Mouse (Mus musculus): ENCODE measurements around the gene Nav2. TPM values are rescaled to one million over a fixed set of nuclear protein-coding genes. Genes with fewer than 3 reads are reported as not detected.

Nav2 gene
- polyA plus RNA-seq, 1 experiment = 51.7 TPM

DNA sequence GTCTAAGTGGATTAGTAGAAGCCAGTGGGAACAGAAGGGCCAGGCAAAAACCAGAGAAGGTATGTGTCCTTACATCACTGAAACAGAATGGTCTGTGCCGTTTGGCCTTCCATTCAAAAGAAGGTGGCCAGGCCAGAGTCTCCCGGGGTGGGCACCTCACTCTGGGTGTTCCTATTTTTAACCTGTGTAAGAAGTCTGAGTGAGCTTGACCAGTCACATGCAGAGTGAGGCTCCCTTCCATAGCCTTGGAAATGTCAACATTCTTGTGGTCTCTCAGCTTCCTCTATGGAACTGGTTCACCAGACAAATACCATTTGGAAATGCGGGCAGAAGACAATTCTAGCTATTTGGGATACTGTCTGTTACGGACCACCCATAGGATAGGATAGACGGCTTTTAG lies 494.0 kb downstream of the Nav2 start:
- no peaks in the 10 kb centered on the region for H3K9me3 ChIP-seq (replicated peaks; ENCODE audit: control insufficient read depth, insufficient read depth, low read length, poor library complexity, severe bottlenecking)
- no peaks in the 10 kb centered on the region for H3K4me1 ChIP-seq (ENCODE audit: control insufficient read depth, insufficient read depth, low read length)
- TF ChIP-seq CTCF (IDR thresholded peaks at IDR 0.05; ENCODE audit: low read depth, low read length) (no peak), EP300 (IDR thresholded peaks at IDR 0.05; ENCODE audit: insufficient read depth, low read depth, low read length) (no peak), POLR2A (IDR thresholded peaks at IDR 0.05; ENCODE audit: insufficient read depth, low read length) (no peak)
- H3K27ac ChIP-seq (ENCODE audit: insufficient read depth, low read length) = no peak overlapping the region
- no peak overlapping the region for H3K4me3 ChIP-seq (ENCODE audit: low read depth, low read length)
- H3K9ac ChIP-seq (ENCODE audit: low read depth, poor library complexity, severe bottlenecking) = no peak overlapping the region
- H3K36me3 ChIP-seq (ENCODE audit: control insufficient read depth, insufficient read depth, low read length, poor library complexity, severe bottlenecking) = no peaks in the 10 kb centered on the region
- no peaks in the 10 kb centered on the region for H3K27me3 ChIP-seq (ENCODE audit: control insufficient read depth, insufficient read depth, low read length, poor library complexity, severe bottlenecking)

DNA sequence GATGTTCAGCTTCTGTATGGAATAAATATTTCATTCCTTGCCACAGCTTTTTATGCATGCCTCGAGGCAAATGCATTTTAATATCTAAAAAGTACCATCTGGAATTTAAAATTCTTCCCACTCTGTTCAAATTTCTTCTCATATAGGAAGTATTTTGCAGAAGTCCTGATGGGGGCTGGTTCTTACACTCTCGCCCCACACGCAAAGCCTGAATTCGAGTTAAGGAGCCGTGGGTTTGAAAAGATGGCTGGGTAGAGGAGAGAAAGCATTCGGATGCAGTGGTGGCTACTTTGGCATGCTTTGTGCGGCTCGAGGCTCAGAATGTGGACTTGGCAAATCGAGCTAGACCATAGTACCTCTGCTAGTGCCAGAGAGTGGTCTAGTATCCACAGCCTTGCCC lies 499.2 kb downstream of the Nav2 start:
- no peak for TF ChIP-seq EP300 (IDR thresholded peaks at IDR 0.05; ENCODE audit: insufficient read depth, low read depth, low read length)
- TF ChIP-seq POLR2A (IDR thresholded peaks at IDR 0.05; ENCODE audit: insufficient read depth, low read length) = no peak
- TF ChIP-seq CTCF (IDR thresholded peaks at IDR 0.05; ENCODE audit: low read depth, low read length) = no peak
- Histone ChIP-seq H3K27me3 (ENCODE audit: control insufficient read depth, insufficient read depth, low read length, poor library complexity, severe bottlenecking) (no peaks in the 10 kb centered on the region), H3K36me3 (ENCODE audit: control insufficient read depth, insufficient read depth, low read length, poor library complexity, severe bottlenecking) (no peaks in the 10 kb centered on the region), H3K9ac (ENCODE audit: low read depth, poor library complexity, severe bottlenecking) (no peak overlapping the region), H3K27ac (ENCODE audit: insufficient read depth, low read length) (no peak overlapping the region), H3K4me1 (ENCODE audit: control insufficient read depth, insufficient read depth, low read length) (no peaks in the 10 kb centered on the region), H3K9me3 (replicated peaks; ENCODE audit: control insufficient read depth, insufficient read depth, low read length, poor library complexity, severe bottlenecking) (no peaks in the 10 kb centered on the region), H3K4me3 (ENCODE audit: low read depth, low read length) (no peak overlapping the region)

GRCm38 (mm10) chr7:49408625-49409024 lies 500.1 kb downstream of the Nav2 start:
- H3K27me3 ChIP-seq (ENCODE audit: control insufficient read depth, insufficient read depth, low read length, poor library complexity, severe bottlenecking) = no peaks in the 10 kb centered on the region
- no peaks in the 10 kb centered on the region for H3K4me1 ChIP-seq (ENCODE audit: control insufficient read depth, insufficient read depth, low read length)
- no peaks in the 10 kb centered on the region for H3K9me3 ChIP-seq (replicated peaks; ENCODE audit: control insufficient read depth, insufficient read depth, low read length, poor library complexity, severe bottlenecking)
- no peak overlapping the region for H3K27ac ChIP-seq (ENCODE audit: insufficient read depth, low read length)
- no peaks in the 10 kb centered on the region for H3K36me3 ChIP-seq (ENCODE audit: control insufficient read depth, insufficient read depth, low read length, poor library complexity, severe bottlenecking)
- TF ChIP-seq POLR2A (IDR thresholded peaks at IDR 0.05; ENCODE audit: insufficient read depth, low read length) (no peak), CTCF (IDR thresholded peaks at IDR 0.05; ENCODE audit: low read depth, low read length) (no peak), EP300 (IDR thresholded peaks at IDR 0.05; ENCODE audit: insufficient read depth, low read depth, low read length) (no peak)
- H3K9ac ChIP-seq (ENCODE audit: low read depth, poor library complexity, severe bottlenecking) = no peak overlapping the region
- H3K4me3 ChIP-seq (ENCODE audit: low read depth, low read length) = no peak overlapping the region

DNA sequence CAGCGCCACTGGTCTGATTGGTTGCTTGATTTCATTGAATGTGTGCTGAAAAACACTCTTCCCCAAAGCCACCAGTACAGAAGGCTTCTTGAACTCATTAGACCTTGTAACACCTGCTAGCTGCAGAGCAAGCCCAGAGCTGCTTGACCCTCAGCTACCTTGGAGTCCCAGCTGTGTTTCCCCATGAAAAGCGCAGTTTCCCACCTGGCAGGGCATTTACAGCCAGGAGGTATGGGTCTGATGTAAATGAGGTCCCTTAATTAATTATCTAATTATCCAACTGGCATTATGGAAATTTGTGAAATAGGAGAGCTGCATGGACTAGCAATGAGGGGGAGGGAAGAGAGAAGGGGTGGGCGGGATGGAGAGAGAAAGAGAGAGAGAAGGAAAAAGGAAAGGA lies 500.7 kb downstream of the Nav2 start:
- Histone ChIP-seq H3K27ac (ENCODE audit: insufficient read depth, low read length) (no peak overlapping the region), H3K4me3 (ENCODE audit: low read depth, low read length) (no peak overlapping the region), H3K36me3 (ENCODE audit: control insufficient read depth, insufficient read depth, low read length, poor library complexity, severe bottlenecking) (no peaks in the 10 kb centered on the region), H3K27me3 (ENCODE audit: control insufficient read depth, insufficient read depth, low read length, poor library complexity, severe bottlenecking) (no peaks in the 10 kb centered on the region), H3K9ac (ENCODE audit: low read depth, poor library complexity, severe bottlenecking) (no peak overlapping the region), H3K9me3 (replicated peaks; ENCODE audit: control insufficient read depth, insufficient read depth, low read length, poor library complexity, severe bottlenecking) (no peaks in the 10 kb centered on the region), H3K4me1 (ENCODE audit: control insufficient read depth, insufficient read depth, low read length) (no peaks in the 10 kb centered on the region)
- TF ChIP-seq CTCF (IDR thresholded peaks at IDR 0.05; ENCODE audit: low read depth, low read length) (no peak), POLR2A (IDR thresholded peaks at IDR 0.05; ENCODE audit: insufficient read depth, low read length) (no peak), EP300 (IDR thresholded peaks at IDR 0.05; ENCODE audit: insufficient read depth, low read depth, low read length) (no peak)

DNA sequence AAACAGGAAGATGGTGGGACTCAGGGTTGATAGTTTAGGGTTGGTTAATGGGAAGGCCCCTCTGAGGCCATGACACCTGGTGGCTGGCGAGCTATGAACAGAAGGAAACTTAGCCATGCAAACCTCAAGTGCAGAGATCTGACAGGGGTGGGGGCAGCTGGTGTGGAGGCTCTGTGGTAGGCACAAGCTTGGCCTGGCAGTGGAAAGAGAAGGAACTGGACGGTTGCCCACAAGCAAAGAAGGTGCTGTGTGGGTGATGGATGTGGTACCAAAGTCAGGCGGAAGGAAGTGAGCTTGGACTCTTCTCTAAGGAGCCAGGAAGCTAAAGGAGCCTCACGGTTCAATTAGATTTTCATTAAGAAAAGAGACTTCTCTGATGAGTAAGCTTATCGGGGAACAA lies 501.7 kb downstream of the Nav2 start:
- Histone ChIP-seq H3K36me3 (ENCODE audit: control insufficient read depth, insufficient read depth, low read length, poor library complexity, severe bottlenecking) (no peaks in the 10 kb centered on the region), H3K9me3 (replicated peaks; ENCODE audit: control insufficient read depth, insufficient read depth, low read length, poor library complexity, severe bottlenecking) (no peaks in the 10 kb centered on the region), H3K27me3 (ENCODE audit: control insufficient read depth, insufficient read depth, low read length, poor library complexity, severe bottlenecking) (no peaks in the 10 kb centered on the region), H3K9ac (ENCODE audit: low read depth, poor library complexity, severe bottlenecking) (no peak overlapping the region), H3K4me1 (ENCODE audit: control insufficient read depth, insufficient read depth, low read length) (no peaks in the 10 kb centered on the region), H3K27ac (ENCODE audit: insufficient read depth, low read length) (no peak overlapping the region), H3K4me3 (ENCODE audit: low read depth, low read length) (no peak overlapping the region)
- TF ChIP-seq CTCF (IDR thresholded peaks at IDR 0.05; ENCODE audit: low read depth, low read length) = no peak
- no peak for TF ChIP-seq EP300 (IDR thresholded peaks at IDR 0.05; ENCODE audit: insufficient read depth, low read depth, low read length)
- no peak for TF ChIP-seq POLR2A (IDR thresholded peaks at IDR 0.05; ENCODE audit: insufficient read depth, low read length)

DNA sequence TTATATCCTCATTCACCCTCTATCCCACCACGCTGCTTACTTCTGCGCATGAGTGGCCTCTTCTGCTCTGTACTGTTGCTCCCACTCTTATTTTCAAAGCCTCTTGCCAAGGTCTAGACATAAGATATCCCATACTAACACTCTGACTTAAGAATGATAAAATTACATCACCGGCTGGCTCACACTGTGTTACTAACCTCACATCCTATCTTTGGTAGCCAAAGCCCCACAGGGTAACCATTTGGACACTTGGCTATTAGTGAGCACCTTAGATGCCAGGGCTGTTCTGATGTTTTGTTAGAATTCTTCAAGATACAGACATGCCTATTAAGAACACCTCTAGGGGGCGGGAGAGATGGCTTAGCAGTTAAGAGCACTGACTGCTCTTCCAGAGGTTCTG lies 502.4 kb downstream of the Nav2 start:
- no peaks in the 10 kb centered on the region for H3K4me1 ChIP-seq (ENCODE audit: control insufficient read depth, insufficient read depth, low read length)
- no peak overlapping the region for H3K9ac ChIP-seq (ENCODE audit: low read depth, poor library complexity, severe bottlenecking)
- H3K4me3 ChIP-seq (ENCODE audit: low read depth, low read length) = no peak overlapping the region
- no peaks in the 10 kb centered on the region for H3K27me3 ChIP-seq (ENCODE audit: control insufficient read depth, insufficient read depth, low read length, poor library complexity, severe bottlenecking)
- TF ChIP-seq EP300 (IDR thresholded peaks at IDR 0.05; ENCODE audit: insufficient read depth, low read depth, low read length) (no peak), POLR2A (IDR thresholded peaks at IDR 0.05; ENCODE audit: insufficient read depth, low read length) (no peak), CTCF (IDR thresholded peaks at IDR 0.05; ENCODE audit: low read depth, low read length) (no peak)
- no peak overlapping the region for H3K27ac ChIP-seq (ENCODE audit: insufficient read depth, low read length)
- H3K36me3 ChIP-seq (ENCODE audit: control insufficient read depth, insufficient read depth, low read length, poor library complexity, severe bottlenecking) = no peaks in the 10 kb centered on the region
- H3K9me3 ChIP-seq (replicated peaks; ENCODE audit: control insufficient read depth, insufficient read depth, low read length, poor library complexity, severe bottlenecking) = no peaks in the 10 kb centered on the region

All from ES-Bruce4 (cell line).